Mouse (Mus musculus) megakaryocyte, embryonic 14.5 days (primary cell): Measurements from ENCODE around the gene Six1.

Experiments used
- FLI1 ChIP-seq: IDR thresholded peaks from 2 replicates; pipeline ENCODE4 v1.6.1; 2012; ENCODE audit warnings: low read length, inconsistent platforms, mixed read lengths
- GATA1 ChIP-seq: IDR thresholded peaks from 3 replicates; pipeline ENCODE4 v1.6.1; 2012; ENCODE audit warnings: mixed read lengths, low read length, inconsistent platforms, borderline replicate concordance

DNA sequence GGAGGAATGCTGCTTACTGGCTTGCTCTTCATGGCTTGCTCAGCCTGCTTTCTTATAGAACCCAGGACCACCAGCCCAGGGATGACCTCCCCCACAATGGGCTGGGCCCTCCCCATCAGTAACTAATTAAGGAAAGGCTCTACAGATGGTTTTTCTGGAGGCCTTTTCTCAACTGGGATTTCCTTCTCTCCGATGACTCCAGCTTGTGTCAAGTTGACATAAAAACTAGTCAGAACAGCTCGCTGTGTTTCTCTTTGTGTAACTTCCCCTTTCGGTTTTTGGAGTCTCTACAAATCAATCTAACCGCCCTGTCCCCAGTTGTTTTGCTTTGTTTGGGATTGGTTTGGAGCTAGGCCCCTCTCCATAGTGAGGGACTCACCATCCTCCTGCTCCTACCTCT is 37.5 kb downstream of the Six1 start:
- TF ChIP-seq GATA1, result no peak
- TF ChIP-seq FLI1, result no peak
